Mouse (Mus musculus) thymus, adult 2 months (tissue): ENCODE results near the gene Gm17402.

Experiments
- CTCF ChIP-seq: fragments of 200-500 bp; IDR thresholded peaks from 2 replicates; pipeline ENCODE4 v1.5.1; 2012; ENCODE audit warnings: mild to moderate bottlenecking, control low read depth, low read length, moderate library complexity, borderline replicate concordance; ENCODE audit not compliant: control insufficient read depth, poor library complexity, insufficient read depth; ENCODE audit errors: extremely low read depth
- POLR2A ChIP-seq: fragments of 200-500 bp; IDR thresholded peaks from 2 replicates; pipeline ENCODE4 v1.6.1; 2012; ENCODE audit warnings: mild to moderate bottlenecking, low read length, control low read depth, moderate library complexity; ENCODE audit not compliant: control insufficient read depth, poor library complexity, insufficient read depth; ENCODE audit errors: extremely low read depth

DNA sequence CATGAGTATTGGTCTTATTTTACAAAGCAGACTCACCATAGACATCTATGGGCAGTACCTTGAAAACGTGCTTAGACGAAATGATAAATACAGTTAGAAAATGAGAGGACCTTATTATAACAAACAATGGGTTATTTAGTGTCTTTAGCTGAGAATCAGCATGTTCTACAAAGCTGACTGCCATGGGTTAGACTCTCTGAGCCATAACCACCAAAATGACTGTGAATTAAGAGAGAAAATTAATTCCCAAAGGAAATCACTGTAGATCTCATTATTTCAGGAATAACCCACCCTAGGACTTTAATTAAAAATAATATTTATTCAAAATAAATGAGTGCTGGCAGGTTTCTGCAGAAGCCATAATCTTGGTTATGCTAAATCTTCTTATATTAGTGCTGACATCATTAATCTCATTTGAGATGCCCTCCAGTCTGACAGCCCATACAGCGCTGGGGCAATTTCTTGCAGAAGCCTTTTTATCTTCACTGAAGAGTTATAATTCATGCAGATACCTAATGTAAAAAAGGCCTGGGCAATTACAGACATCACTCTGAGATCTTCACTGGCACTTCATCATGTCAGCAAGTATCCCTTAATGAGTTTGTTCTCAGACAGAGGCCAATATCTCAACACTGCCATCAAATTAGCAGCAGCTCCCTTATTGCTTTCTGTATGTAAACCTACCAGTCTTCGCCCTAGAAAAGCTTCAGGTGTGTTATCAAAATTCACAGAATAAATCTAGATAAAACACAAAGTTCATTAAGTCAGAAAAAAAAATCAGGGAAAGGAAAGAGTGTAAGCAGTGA is 8.7 kb downstream of the Gm17402 start:
- no peak for TF ChIP-seq POLR2A
- no peak for TF ChIP-seq CTCF
